Mouse (Mus musculus) splenic B cell, adult 2 months (primary cell): ENCODE data around the gene Phlpp2.

Experiments used
- DNase-seq: peaks from one replicate; pipeline ENCODE4 v3.0.0-alpha.2; 2011; ENCODE audit warnings: low read depth, low spot score
- H3K27me3 ChIP-seq: 2 replicates; pipeline ENCODE4 v1.6.1; 2012; ENCODE audit warnings: mild to moderate bottlenecking, low read length, moderate library complexity, mixed read lengths; ENCODE audit not compliant: control insufficient read depth, poor library complexity, insufficient read depth, severe bottlenecking
- H3K36me3 ChIP-seq: 2 replicates; pipeline ENCODE4 v1.6.1; 2012; ENCODE audit warnings: mild to moderate bottlenecking, low read length, moderate library complexity, mixed read lengths; ENCODE audit not compliant: control insufficient read depth, poor library complexity, insufficient read depth, severe bottlenecking

Gene Phlpp2

GRCm38 (mm10) chr8:109868003-109868679 is at the start of gene Phlpp2:
Phlpp2 (plus strand) TSS chr8:109868542.
- peak; percentile 96 for DNase-seq
- H3K36me3 ChIP-seq, result no peaks in the 10 kb centered on the region
- no peaks in the 10 kb centered on the region for H3K27me3 ChIP-seq

- no peaks in the 10 kb centered on the region for H3K27me3 ChIP-seq
- H3K36me3 ChIP-seq, result peaks cover 6% of the 10 kb centered on the region
- no peak for DNase-seq
Observed at GRCm38 (mm10) chr8:109823561-109823960, 44.8 kb upstream of the Phlpp2 start.

- H3K36me3 ChIP-seq, result peaks cover 11% of the 10 kb centered on the region
- DNase-seq, result no peak
- no peaks in the 10 kb centered on the region for H3K27me3 ChIP-seq
Observed at GRCm38 (mm10) chr8:109839822-109840221, 28.5 kb upstream of the Phlpp2 start.

- peaks cover 12% of the 10 kb centered on the region for H3K36me3 ChIP-seq
- no peaks in the 10 kb centered on the region for H3K27me3 ChIP-seq
- DNase-seq, result no peak
Observed at GRCm38 (mm10) chr8:109842468-109842867, 25.9 kb upstream of the Phlpp2 start.

- DNase-seq, result no peak
- Histone ChIP-seq H3K36me3 (peaks cover 19% of the 10 kb centered on the region), H3K27me3 (no peaks in the 10 kb centered on the region)
Observed at GRCm38 (mm10) chr8:109847866-109848265, 20.5 kb upstream of the Phlpp2 start.

GRCm38 (mm10) chr8:109848981-109849380 is 19.4 kb upstream of the Phlpp2 start:
- DNase-seq, result no peak
- Histone ChIP-seq H3K27me3 (no peaks in the 10 kb centered on the region), H3K36me3 (peaks cover 16% of the 10 kb centered on the region)

GRCm38 (mm10) chr8:109853423-109853822 is 14.9 kb upstream of the Phlpp2 start:
- Histone ChIP-seq H3K27me3 (no peaks in the 10 kb centered on the region), H3K36me3 (peaks cover 18% of the 10 kb centered on the region; the same call in 1 of the 2 replicates)
- peak; percentile 92 for DNase-seq

GRCm38 (mm10) chr8:109854522-109854921 is 13.8 kb upstream of the Phlpp2 start:
- Histone ChIP-seq H3K27me3 (no peaks in the 10 kb centered on the region), H3K36me3 (peaks cover 16% of the 10 kb centered on the region)
- no peak for DNase-seq

- peaks cover 13% of the 10 kb centered on the region for H3K36me3 ChIP-seq
- no peaks in the 10 kb centered on the region for H3K27me3 ChIP-seq
- no peak for DNase-seq
Observed at GRCm38 (mm10) chr8:109855451-109855850, 12.9 kb upstream of the Phlpp2 start.

- Histone ChIP-seq H3K27me3 (no peaks in the 10 kb centered on the region), H3K36me3 (peaks cover 5% of the 10 kb centered on the region)
- peak; percentile 79 for DNase-seq
Observed at GRCm38 (mm10) chr8:109863398-109863797, 4.9 kb upstream of the Phlpp2 start.

GRCm38 (mm10) chr8:109864798-109865197 is 3.5 kb upstream of the Phlpp2 start:
- Histone ChIP-seq H3K36me3 (peaks cover 5% of the 10 kb centered on the region), H3K27me3 (no peaks in the 10 kb centered on the region)
- no peak for DNase-seq

- Histone ChIP-seq H3K27me3 (no peaks in the 10 kb centered on the region), H3K36me3 (peaks cover 3% of the 10 kb centered on the region; the same call in 1 of the 2 replicates)
- no peak for DNase-seq
Observed at GRCm38 (mm10) chr8:109865536-109865935, 2.8 kb upstream of the Phlpp2 start.

- no peak for DNase-seq
- Histone ChIP-seq H3K36me3 (no peaks in the 10 kb centered on the region), H3K27me3 (no peaks in the 10 kb centered on the region)
Observed at GRCm38 (mm10) chr8:109866690-109867089, 1.7 kb upstream of the Phlpp2 start.

- Histone ChIP-seq H3K27me3 (no peaks in the 10 kb centered on the region), H3K36me3 (no peaks in the 10 kb centered on the region)
- peak; percentile 34 for DNase-seq
Observed at GRCm38 (mm10) chr8:109868680-109869361, 479 bp downstream of the Phlpp2 start.

GRCm38 (mm10) chr8:109871056-109871455 is 2.7 kb downstream of the Phlpp2 start:
- no peak for DNase-seq
- no peaks in the 10 kb centered on the region for H3K27me3 ChIP-seq
- no peaks in the 10 kb centered on the region for H3K36me3 ChIP-seq
